Mouse (Mus musculus) activated CD4-positive, CD25-positive, alpha-beta regulatory T cell, adult 4 months (primary cell): Measurements from ENCODE around the gene Akap4. TPM values are rescaled to one million over a fixed set of nuclear protein-coding genes. Genes with fewer than 3 reads are reported as not detected.

Experiments used
- ATAC-seq: one replicate; pipeline ENCODE4 v1.8.0; 2017
- polyA plus RNA-seq, 2 experiments: library from polyadenylated mRNA; unstranded; fragments of 100-300 nt; shearing (Covaris generic); gene quantifications; one replicate each; pipeline ENCODE4 v1.2.1; 2017

The Akap4 gene
- polyA plus RNA-seq = not detected

DNA sequence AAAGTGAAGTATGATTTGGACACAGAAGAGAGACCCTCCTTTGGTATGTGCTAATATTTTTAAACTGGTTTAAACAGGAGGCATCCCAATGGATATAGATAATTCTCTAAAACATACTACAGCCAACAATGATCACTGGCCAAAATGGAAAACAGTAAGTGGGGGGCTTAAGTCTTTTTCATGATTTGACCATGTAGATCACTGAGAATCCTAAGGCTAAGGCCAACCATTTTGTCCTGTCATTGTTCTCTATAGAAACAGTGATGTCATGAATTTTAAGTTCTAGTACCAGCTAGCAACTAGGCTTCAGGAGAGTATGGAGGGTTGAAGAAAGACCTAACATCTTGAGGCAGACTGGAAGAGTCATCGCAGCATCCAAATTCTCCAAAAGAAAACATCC is at the start of gene Akap4:
Gene Akap4, plus strand, starts transcription at position 301 of the 400 bp plus-strand sequence.
- ATAC-seq = no peak

DNA sequence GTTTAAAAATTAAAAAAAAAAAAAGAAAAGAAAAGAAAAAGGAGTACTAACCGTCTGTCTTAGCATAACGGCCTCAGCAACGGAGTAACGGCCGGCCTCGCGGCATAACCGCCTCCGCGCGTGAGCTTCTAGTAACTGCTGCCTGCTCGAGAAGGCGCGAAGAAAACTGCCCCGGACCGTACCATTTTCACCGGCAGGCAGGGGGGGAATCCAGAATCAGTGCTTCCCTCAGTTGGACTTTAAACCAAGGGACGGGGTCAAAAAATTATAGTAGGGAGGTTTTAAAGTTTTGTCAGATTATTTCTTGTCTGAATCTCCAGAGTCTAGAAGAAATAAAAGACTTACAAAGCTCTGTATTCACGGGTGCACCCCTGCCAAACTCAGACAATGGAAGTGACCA is 25.8 kb upstream of the Akap4 start, which contains the start of gene Ccnb3:
Gene Ccnb3, minus strand, starts transcription at position 101 of the 400 bp plus-strand sequence.
- ATAC-seq = no peak

DNA sequence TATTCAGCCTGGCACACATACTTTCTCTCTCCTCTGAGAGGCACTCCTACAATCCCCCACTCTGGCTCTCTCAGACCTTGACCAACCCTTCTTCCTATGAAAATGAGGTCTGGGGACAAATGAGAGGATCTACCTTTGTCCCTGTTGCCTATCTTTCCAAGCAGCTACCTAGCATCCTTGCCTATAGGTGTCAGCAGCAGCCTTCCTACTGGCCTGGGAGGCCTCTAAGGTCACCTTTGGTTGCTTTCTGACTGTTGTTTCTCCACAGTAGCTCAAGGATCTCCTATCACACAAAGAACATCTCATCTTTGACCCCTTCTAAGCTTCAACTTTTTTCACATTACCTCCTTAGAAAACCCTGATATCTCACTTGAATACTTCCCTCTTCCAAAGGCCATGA is 10.3 kb upstream of the Akap4 start:
- ATAC-seq = no peak

DNA sequence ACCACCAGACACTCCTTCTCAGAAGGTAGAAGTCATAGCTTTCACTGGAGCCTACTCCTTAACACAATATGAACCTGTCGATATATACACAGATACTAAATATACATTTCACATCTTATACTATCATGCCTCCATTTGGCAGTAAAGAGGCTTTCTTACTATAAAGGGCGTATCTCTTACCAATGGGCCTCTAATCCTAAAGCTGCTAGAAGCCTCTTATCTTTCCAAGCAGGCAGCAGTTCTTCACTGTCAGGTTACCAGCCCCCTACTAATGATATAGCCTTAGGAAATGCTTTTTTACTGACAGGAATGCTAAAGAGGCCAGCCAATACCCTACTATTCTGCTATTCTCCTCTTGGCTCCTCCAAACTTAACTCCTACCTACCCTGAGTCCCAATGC is 9.7 kb upstream of the Akap4 start:
- no peak for ATAC-seq

DNA sequence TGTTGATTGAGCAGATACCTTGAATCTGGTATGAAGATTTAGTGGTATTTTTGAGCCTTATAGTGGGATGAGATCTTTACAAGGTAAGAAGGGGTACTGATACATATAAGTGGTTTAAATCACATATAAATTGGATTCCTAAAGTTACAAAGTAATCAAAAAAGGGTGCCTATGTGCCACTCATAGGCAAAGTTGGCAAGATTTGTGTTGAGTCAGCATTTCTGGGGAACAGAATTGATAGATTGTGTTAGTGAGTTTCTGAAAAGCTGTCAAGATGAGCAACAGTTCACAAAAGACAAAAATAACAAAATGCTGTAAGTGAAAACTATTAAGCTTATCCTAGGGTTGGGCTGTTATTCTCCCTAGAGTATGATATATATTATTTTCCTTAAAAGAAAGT is 3.2 kb upstream of the Akap4 start:
- no peak for ATAC-seq

DNA sequence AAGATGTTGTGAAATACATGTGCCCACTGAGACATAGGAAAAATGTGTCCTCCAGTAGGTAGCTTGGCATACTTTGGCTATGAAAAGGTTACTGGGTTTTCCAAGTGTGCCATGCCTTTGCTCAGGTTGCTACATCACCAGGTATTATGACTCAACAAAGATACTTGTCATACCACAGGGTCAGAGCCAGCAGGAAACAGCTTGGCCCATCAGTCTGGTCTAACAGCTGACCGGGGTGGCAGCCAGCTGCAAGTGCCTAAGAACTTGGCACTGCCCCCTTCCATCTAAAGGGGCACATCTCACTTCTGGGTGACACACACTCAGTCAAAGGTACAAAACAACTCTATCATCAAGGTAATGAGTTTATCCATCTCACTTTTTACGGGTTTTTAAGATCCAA is 683 bp downstream of the Akap4 start:
- no peak for ATAC-seq

DNA sequence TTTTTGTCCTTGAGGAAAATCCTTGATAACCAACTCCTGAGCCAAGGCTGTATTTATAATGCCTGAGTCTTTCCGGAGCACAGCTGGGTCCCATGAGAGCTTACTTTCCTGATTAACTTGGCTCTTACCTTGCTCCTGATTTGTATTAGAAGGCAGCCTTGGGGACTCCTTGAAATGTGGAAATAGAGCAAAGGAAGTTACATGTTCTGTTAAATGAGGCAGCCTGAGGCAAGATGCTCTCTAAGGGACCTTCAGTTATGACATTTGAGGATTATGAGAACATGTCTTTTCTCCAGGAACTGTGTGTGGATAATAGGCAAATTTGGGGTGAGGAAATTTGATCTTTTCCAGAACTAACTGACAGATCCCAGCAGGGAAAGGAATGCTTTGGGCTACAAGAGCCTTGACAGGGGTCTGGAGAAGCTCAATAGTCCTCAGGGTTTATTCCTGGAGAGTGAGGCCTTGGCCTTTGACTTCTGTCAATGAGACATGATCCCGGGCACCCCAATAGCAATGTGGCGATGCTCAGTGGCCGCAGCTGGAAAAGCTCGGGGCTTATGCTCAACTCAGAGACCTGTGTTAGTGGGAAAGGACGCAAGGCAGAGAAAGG is 12.6 kb downstream of the Akap4 start:
- no peak for ATAC-seq

DNA sequence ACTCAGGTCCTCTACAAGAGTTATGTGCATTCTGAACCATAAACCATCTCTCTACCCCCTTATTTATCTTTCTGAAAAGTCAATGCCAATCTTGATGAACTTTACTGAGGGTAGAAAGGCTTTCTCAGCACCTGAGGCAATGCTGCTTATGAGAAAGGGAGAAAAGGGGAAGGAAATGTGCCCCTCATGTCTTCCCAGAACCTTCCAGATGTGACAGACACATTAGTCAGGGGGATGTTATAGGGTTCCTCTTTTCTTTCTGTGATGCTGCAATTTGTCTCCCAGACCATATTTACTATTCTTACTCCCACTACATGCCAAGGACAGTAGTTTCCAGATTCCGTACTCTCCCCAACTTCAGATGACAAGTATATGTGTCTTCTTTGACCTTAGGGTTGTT is 18.6 kb downstream of the Akap4 start:
- ATAC-seq = no peak

DNA sequence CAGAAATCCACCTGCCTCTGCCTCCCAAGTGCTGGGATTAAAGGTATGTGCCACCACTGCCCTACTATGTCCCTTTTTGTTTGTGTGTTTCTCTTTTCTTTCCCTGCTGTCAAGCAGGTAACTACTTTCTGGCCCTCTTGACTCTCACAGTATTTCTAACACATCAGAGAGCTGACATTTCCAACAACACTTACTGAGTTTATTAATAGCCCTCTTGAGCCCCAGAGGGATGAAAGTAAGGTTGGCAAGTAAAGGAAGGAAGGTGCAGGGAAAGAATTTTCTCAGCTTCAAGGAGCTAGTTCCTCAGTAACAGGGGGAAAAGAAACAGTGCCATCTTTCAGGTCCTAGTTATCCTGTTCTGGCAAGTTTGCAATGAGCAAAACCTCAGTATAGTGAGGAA is 23.0 kb downstream of the Akap4 start:
- no peak for ATAC-seq

DNA sequence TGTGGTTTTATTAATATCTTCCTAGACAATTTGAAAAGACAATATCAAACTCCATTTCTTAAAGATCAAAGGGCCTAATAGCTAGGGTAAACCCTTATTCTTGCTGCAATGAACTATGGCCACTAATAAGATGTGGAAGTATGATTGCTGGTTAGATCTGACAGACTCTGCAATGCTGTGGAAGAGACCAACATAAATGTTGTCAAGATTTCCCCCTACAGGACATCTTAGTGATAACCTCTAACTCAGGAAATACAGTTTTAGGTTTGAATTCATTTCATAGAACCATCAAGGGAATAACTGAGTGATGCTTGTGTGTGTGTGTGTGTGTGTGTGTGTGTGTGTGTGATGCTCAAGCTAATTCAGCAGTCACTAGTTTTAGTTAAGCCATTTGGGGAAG is 35.0 kb downstream of the Akap4 start:
- no peak for ATAC-seq

DNA sequence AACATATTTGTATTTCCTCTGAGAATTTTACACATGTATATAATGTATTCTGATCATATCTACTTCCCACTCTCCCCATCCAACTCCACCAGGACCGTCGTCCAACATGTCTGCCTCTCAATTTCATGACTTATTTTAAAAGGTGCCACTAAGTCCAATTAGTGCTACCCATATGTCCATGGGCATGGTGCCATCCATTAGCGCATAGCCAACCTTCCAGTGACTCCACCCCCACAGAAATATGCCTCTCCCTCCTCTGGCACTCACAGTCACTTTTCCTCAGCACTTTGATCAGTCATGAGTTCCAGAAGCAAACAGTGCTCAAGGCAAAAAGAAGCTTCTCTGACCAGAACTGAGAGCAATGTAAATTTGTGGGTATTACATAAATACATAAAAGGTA is 47.6 kb downstream of the Akap4 start:
- ATAC-seq = no peak

DNA sequence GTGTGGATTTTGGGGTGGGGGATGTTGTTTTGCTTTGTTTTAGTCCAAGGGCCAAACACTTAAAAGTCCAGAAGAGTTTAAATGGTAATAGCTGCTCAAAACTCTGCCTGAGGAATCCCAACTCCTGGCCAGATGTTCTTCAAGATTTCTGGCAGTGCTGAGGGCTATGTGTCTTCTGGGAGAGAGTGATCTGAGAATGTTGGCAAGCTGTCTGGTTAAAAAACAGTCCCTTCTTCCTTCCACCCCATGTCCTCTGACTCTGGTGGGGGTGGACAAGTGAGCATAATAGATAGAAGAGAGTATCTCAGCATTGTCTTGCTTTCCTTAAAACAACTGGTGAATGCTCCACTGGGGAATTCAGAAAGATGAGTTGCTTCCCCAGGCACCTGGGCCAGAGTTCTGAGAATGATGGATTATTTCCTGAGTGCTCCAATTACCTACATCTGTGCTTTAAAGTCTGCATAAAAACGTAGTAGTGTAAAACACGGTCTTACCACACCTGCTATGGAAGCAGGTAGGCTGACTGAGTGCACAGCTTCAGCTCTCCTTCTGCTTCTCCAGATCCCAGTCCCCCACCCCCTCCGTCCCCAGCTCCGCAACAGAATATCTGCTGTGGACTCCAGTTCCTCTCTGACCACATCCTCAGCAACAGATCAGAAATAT is 54.4 kb downstream of the Akap4 start:
- no peak for ATAC-seq

Other genes starting within 250 kb of the Akap4 start
- not detected for gene Ccnb3, start 25.9 kb upstream of the Akap4 start, polyA plus RNA-seq